Mouse (Mus musculus): ENCODE data around the gene Gm11172. TPM values are rescaled to one million over a fixed set of nuclear protein-coding genes. Genes with fewer than 3 reads are reported as not detected.
A peak's percentile ranks its signal among the peaks of the same experiment; 100 is the strongest.
"Not testable (repeated sequence)": the region's sequence is repeated elsewhere in the genome, so short reads cannot be mapped to it uniquely, and the experiment has no call there.

Gene Gm11172
- polyA plus RNA-seq, 1 experiment: not detected

GRCm38 (mm10) chr16:10786288-10786687, 26.4 kb upstream of the Gm11172 start:
- TF ChIP-seq POLR2A (IDR thresholded peaks at IDR 0.05; ENCODE audit: control insufficient read depth, low read depth, low read length): peak; percentile 80; the same call in 1 of the 2 replicates
- peak; percentile 68; the same call in 1 of the 2 replicates for TF ChIP-seq CTCF (IDR thresholded peaks at IDR 0.05; ENCODE audit: control insufficient read depth, insufficient read depth, insufficient replicate concordance, low read depth, low read length)
- Histone ChIP-seq H3K27me3 (ENCODE audit: control insufficient read depth, insufficient read depth, low read length) (no peaks in the 10 kb centered on the region), H3K4me1 (ENCODE audit: control insufficient read depth, insufficient read depth, low read length) (peaks cover 12% of the 10 kb centered on the region)

GRCm38 (mm10) chr16:10786782-10787547, 25.8 kb upstream of the Gm11172 start:
- no peaks in the 10 kb centered on the region for H3K27me3 ChIP-seq (ENCODE audit: control insufficient read depth, insufficient read depth, low read length)
- H3K27ac ChIP-seq (ENCODE audit: control insufficient read depth, insufficient read depth, low read depth, low read length): peak overlapping the region; percentile 67
- TF ChIP-seq POLR2A (IDR thresholded peaks at IDR 0.05; ENCODE audit: control insufficient read depth, low read depth, low read length): peak; percentile 83
- TF ChIP-seq CTCF (IDR thresholded peaks at IDR 0.05; ENCODE audit: control insufficient read depth, insufficient read depth, insufficient replicate concordance, low read depth, low read length): peak; percentile 16; the same call in 1 of the 2 replicates
- H3K4me1 ChIP-seq (ENCODE audit: control insufficient read depth, insufficient read depth, low read length): peaks cover 12% of the 10 kb centered on the region
- H3K36me3 ChIP-seq (ENCODE audit: control insufficient read depth, insufficient read depth, low read length): no peaks in the 10 kb centered on the region
- H3K4me3 ChIP-seq (ENCODE audit: control insufficient read depth, low read depth, low read length): peak overlapping the region; percentile 97

More at GRCm38 (mm10) chr16:10786288-10786687, 26.4 kb upstream of the Gm11172 start:
- no peaks in the 10 kb centered on the region for H3K36me3 ChIP-seq (ENCODE audit: control insufficient read depth, insufficient read depth, low read length)
- peak overlapping the region; percentile 67 for H3K27ac ChIP-seq (ENCODE audit: control insufficient read depth, insufficient read depth, low read depth, low read length)
- peak overlapping the region; percentile 97 for H3K4me3 ChIP-seq (ENCODE audit: control insufficient read depth, low read depth, low read length)

- no peaks in the 10 kb centered on the region for H3K27me3 ChIP-seq (ENCODE audit: control insufficient read depth, insufficient read depth, low read length)
- H3K4me1 ChIP-seq (ENCODE audit: control insufficient read depth, insufficient read depth, low read length): peaks cover 12% of the 10 kb centered on the region
- peak overlapping the region; percentile 97 for H3K4me3 ChIP-seq (ENCODE audit: control insufficient read depth, low read depth, low read length)
- TF ChIP-seq POLR2A (IDR thresholded peaks at IDR 0.05; ENCODE audit: control insufficient read depth, low read depth, low read length) (no peak), CTCF (IDR thresholded peaks at IDR 0.05; ENCODE audit: control insufficient read depth, insufficient read depth, insufficient replicate concordance, low read depth, low read length) (no peak)
- no peaks in the 10 kb centered on the region for H3K36me3 ChIP-seq (ENCODE audit: control insufficient read depth, insufficient read depth, low read length)
- H3K27ac ChIP-seq (ENCODE audit: control insufficient read depth, insufficient read depth, low read depth, low read length): no peak overlapping the region
Measured at GRCm38 (mm10) chr16:10787548-10788058, 25.1 kb upstream of the Gm11172 start.

- Histone ChIP-seq H3K4me3 (ENCODE audit: control insufficient read depth, low read depth, low read length) (peak within 1 kb of the TSS; percentile 97), H3K27ac (ENCODE audit: control insufficient read depth, insufficient read depth, low read depth, low read length) (peak within 1 kb of the TSS; percentile 78), H3K36me3 (ENCODE audit: control insufficient read depth, insufficient read depth, low read length) (no peaks in the 10 kb centered on the region), H3K4me1 (ENCODE audit: control insufficient read depth, insufficient read depth, low read length) (peaks cover 12% of the 10 kb centered on the region), H3K27me3 (ENCODE audit: control insufficient read depth, insufficient read depth, low read length) (no peaks in the 10 kb centered on the region)
- TF ChIP-seq POLR2A (IDR thresholded peaks at IDR 0.05; ENCODE audit: control insufficient read depth, low read depth, low read length): peak; percentile 66; the same call in 1 of the 2 replicates
- TF ChIP-seq CTCF (IDR thresholded peaks at IDR 0.05; ENCODE audit: control insufficient read depth, insufficient read depth, insufficient replicate concordance, low read depth, low read length): no peak
Measured at GRCm38 (mm10) chr16:10788271-10788670, 24.4 kb upstream of the Gm11172 start, which contains the start of gene Tnp2. Gene Tnp2 (minus strand): TSS chr16:10788660.

GRCm38 (mm10) chr16:10788866-10789265, 23.8 kb upstream of the Gm11172 start:
- H3K4me1 ChIP-seq (ENCODE audit: control insufficient read depth, insufficient read depth, low read length): peaks cover 10% of the 10 kb centered on the region
- H3K27me3 ChIP-seq (ENCODE audit: control insufficient read depth, insufficient read depth, low read length): no peaks in the 10 kb centered on the region
- no peaks in the 10 kb centered on the region for H3K36me3 ChIP-seq (ENCODE audit: control insufficient read depth, insufficient read depth, low read length)
- peak overlapping the region; percentile 83 for H3K4me3 ChIP-seq (ENCODE audit: control insufficient read depth, low read depth, low read length)
- H3K27ac ChIP-seq (ENCODE audit: control insufficient read depth, insufficient read depth, low read depth, low read length): peak overlapping the region; percentile 78
- TF ChIP-seq POLR2A (IDR thresholded peaks at IDR 0.05; ENCODE audit: control insufficient read depth, low read depth, low read length) (no peak), CTCF (IDR thresholded peaks at IDR 0.05; ENCODE audit: control insufficient read depth, insufficient read depth, insufficient replicate concordance, low read depth, low read length) (no peak)

- peak within 1 kb of the TSS; percentile 88 for H3K27ac ChIP-seq (ENCODE audit: control insufficient read depth, insufficient read depth, low read depth, low read length)
- no peaks in the 10 kb centered on the region for H3K27me3 ChIP-seq (ENCODE audit: control insufficient read depth, insufficient read depth, low read length)
- H3K36me3 ChIP-seq (ENCODE audit: control insufficient read depth, insufficient read depth, low read length): no peaks in the 10 kb centered on the region
- TF ChIP-seq POLR2A (IDR thresholded peaks at IDR 0.05; ENCODE audit: control insufficient read depth, low read depth, low read length) (peak; percentile 94; the same call in 1 of the 2 replicates), CTCF (IDR thresholded peaks at IDR 0.05; ENCODE audit: control insufficient read depth, insufficient read depth, insufficient replicate concordance, low read depth, low read length) (no peak)
- peak within 1 kb of the TSS; percentile 89 for H3K4me3 ChIP-seq (ENCODE audit: control insufficient read depth, low read depth, low read length)
- peaks cover 10% of the 10 kb centered on the region for H3K4me1 ChIP-seq (ENCODE audit: control insufficient read depth, insufficient read depth, low read length)
Measured at GRCm38 (mm10) chr16:10790702-10791101, 22.0 kb upstream of the Gm11172 start, which contains the start of gene Prm3. Gene Prm3 (minus strand): TSS chr16:10790914.

- Histone ChIP-seq H3K4me3 (ENCODE audit: control insufficient read depth, low read depth, low read length) (peak within 1 kb of the TSS; percentile 54), H3K27ac (ENCODE audit: control insufficient read depth, insufficient read depth, low read depth, low read length) (peak within 1 kb of the TSS; percentile 84), H3K36me3 (ENCODE audit: control insufficient read depth, insufficient read depth, low read length) (no peaks in the 10 kb centered on the region; the same call in 1 of the 2 replicates), H3K4me1 (ENCODE audit: control insufficient read depth, insufficient read depth, low read length) (no peaks in the 10 kb centered on the region), H3K27me3 (ENCODE audit: control insufficient read depth, insufficient read depth, low read length) (no peaks in the 10 kb centered on the region)
- TF ChIP-seq POLR2A (IDR thresholded peaks at IDR 0.05; ENCODE audit: control insufficient read depth, low read depth, low read length) (no peak; the same call in 1 of the 2 replicates), CTCF (IDR thresholded peaks at IDR 0.05; ENCODE audit: control insufficient read depth, insufficient read depth, insufficient replicate concordance, low read depth, low read length) (no peak)
Measured at GRCm38 (mm10) chr16:10796034-10796433, 16.7 kb upstream of the Gm11172 start, which contains the start of gene Prm2. Gene Prm2 (minus strand): TSS chr16:10796134.

- H3K27ac ChIP-seq (ENCODE audit: control insufficient read depth, insufficient read depth, low read depth, low read length); H3K36me3 ChIP-seq (ENCODE audit: control insufficient read depth, insufficient read depth, low read length); H3K4me1 ChIP-seq (ENCODE audit: control insufficient read depth, insufficient read depth, low read length): not testable (repeated sequence)
Measured at GRCm38 (mm10) chr16:10802420-10802819, 10.3 kb upstream of the Gm11172 start.

More at GRCm38 (mm10) chr16:10802420-10802819, 10.3 kb upstream of the Gm11172 start:
- H3K27me3 ChIP-seq (ENCODE audit: control insufficient read depth, insufficient read depth, low read length); H3K4me3 ChIP-seq (ENCODE audit: control insufficient read depth, low read depth, low read length): not testable (repeated sequence)

Measured in testis, adult 2 months (tissue).